Mouse (Mus musculus): ENCODE data around the gene Igsf8.

GRCm38 (mm10) chr1:172327206-172328001, 66.0 kb downstream of the Igsf8 start:
- no peak for TF ChIP-seq POLR2A (IDR thresholded peaks at IDR 0.05; ENCODE audit: low read depth, low read length)
- no peak for TF ChIP-seq CTCF (IDR thresholded peaks at IDR 0.05; ENCODE audit: extremely low read depth, insufficient read length, insufficient replicate concordance, low read depth, low read length)
